Comparison of ENCODE assay signal across 8 mouse cellular contexts in the genomic region with DNA sequence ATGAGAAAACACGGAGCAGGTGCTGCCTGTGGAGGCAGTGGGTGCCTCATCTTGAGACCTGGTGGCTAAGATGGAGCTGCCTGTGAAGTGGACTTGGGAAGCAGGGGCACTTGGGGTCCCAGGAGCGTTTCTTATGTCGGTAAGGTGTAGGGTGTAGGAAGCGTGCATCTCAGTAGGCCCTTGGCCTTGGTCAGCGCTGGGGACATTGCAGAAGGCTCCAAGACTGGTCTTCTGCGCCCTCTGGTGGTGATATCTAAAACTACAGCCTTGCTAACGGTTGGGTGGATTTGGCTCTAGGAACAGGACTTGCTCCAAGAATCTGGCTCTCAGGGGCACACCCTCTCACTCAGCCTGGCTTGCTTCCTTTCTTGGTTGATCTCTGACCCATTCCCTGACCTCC. TPM values are rescaled to one million over a fixed set of nuclear protein-coding genes. Genes with fewer than 3 reads are reported as not detected.
DNase-seq lines count a peak whose midpoint lies in the region; ATAC-seq and TF ChIP-seq lines count a peak whose summit lies in the region.

No protein-coding gene starts in this region.

- peak; percentile 69 for ATAC-seq in forebrain, embryonic 16.5 days
- ATAC-seq in lung, embryonic 15.5 days (ENCODE audit: borderline replicate concordance, extremely low read depth, low FRiP score, low TSS enrichment), result peak; percentile 78

- no peaks in the 10 kb centered on the region for H3K27me3 ChIP-seq in forebrain, embryonic 16.5 days (replicated peaks; ENCODE audit: control insufficient read depth, insufficient read depth, low read length)
- no peaks in the 10 kb centered on the region for H3K27me3 ChIP-seq in lung, embryonic 15.5 days

- no peak overlapping the region for H3K4me3 ChIP-seq in ES-E14 (ENCODE audit: insufficient read depth in 1 of 2, low read depth in 1 of 2, low read length in 2 of 2, poor library complexity in 1 of 2, severe bottlenecking in 1 of 2)
- H3K4me3 ChIP-seq in forebrain, embryonic 16.5 days (replicated peaks; ENCODE audit: low read length), result no peak overlapping the region
- H3K4me3 ChIP-seq in layer of hippocampus, adult 2 months, result peak overlapping the region; percentile 39
- no peak overlapping the region for H3K4me3 ChIP-seq in lung, embryonic 15.5 days
- peak overlapping the region; percentile 15; the same call in 1 of the 2 replicates for H3K4me3 ChIP-seq in olfactory bulb, adult 2 months (ENCODE audit: insufficient read depth, low read depth, low read length)

- H3K36me3 ChIP-seq in ES-E14 (ENCODE audit: control insufficient read depth, insufficient read depth, low read length, poor library complexity, severe bottlenecking), result peaks cover 8% of the 10 kb centered on the region; the same call in 1 of the 2 replicates
- H3K36me3 ChIP-seq in forebrain, embryonic 16.5 days (ENCODE audit: control insufficient read depth, insufficient read depth), result no peaks in the 10 kb centered on the region
- peaks cover 24% of the 10 kb centered on the region for H3K36me3 ChIP-seq in lung, embryonic 15.5 days

- no peaks in the 10 kb centered on the region for H3K9me3 ChIP-seq in ES-E14 (ENCODE audit: control insufficient read depth, insufficient read depth, low read depth, low read length)
- no peaks in the 10 kb centered on the region for H3K9me3 ChIP-seq in forebrain, embryonic 16.5 days (ENCODE audit: control insufficient read depth, low read length)
- no peaks in the 10 kb centered on the region for H3K9me3 ChIP-seq in lung, embryonic 15.5 days

- H3K9ac ChIP-seq in ES-E14 (ENCODE audit: insufficient read depth, low read depth, low read length, poor library complexity, severe bottlenecking), result no peak overlapping the region; the same call in 1 of the 2 replicates
- H3K9ac ChIP-seq in forebrain, embryonic 16.5 days (replicated peaks; ENCODE audit: low read depth, low read length), result no peak overlapping the region
- no peak overlapping the region for H3K9ac ChIP-seq in lung, embryonic 15.5 days

- WGBS in forebrain, embryonic 16.5 days, result 2% methylated on average over 7 of the region's 7 CpGs
- 3% methylated on average over 7 of the region's 7 CpGs for WGBS in lung, embryonic 15.5 days
- 2% methylated on average over 7 of the region's 7 CpGs for WGBS in olfactory bulb, adult 2 months

- peaks cover 0 to 2% of the 10 kb centered on the region in 2 experiments; a peak in 2 of 4 replicates for H3K4me1 ChIP-seq in ES-E14 (ENCODE audit: control insufficient read depth in 2 of 2, insufficient read depth in 2 of 2, low read length in 2 of 2, poor library complexity in 1 of 2)
- H3K4me1 ChIP-seq in forebrain, embryonic 16.5 days (replicated peaks; ENCODE audit: control insufficient read depth, insufficient read depth, low read length), result peaks cover 9% of the 10 kb centered on the region
- peaks cover 22% of the 10 kb centered on the region for H3K4me1 ChIP-seq in lung, embryonic 15.5 days
- H3K4me1 ChIP-seq in olfactory bulb, adult 2 months (ENCODE audit: control insufficient read depth, insufficient read depth, low read length), result peaks cover 5% of the 10 kb centered on the region

- peak; percentile 61 for DNase-seq in ES-E14 (ENCODE audit: low read depth, low spot score)
- DNase-seq in cerebellum, adult 18-20 months, result peak; percentile 86 to 87
- DNase-seq in heart, postnatal 4 days, result peak; percentile 91
- peak; percentile 75 to 89 for DNase-seq in layer of hippocampus, adult 2 months (ENCODE audit: low spot score in 2 of 2)
- peak; percentile 58 to 72 for DNase-seq in thymus, adult 18-20 months

- 0 out of 2 replicates have a peak, but pooled peaks have one; percentile 22 for TF ChIP-seq POLR2A in olfactory bulb, adult 2 months (IDR thresholded peaks at IDR 0.05; ENCODE audit: insufficient read depth, low read depth, low read length)

- peak overlapping the region; percentile 40 for H3K4me2 ChIP-seq in forebrain, embryonic 16.5 days (ENCODE audit: low read length)
- peak overlapping the region; percentile 35 for H3K4me2 ChIP-seq in lung, embryonic 15.5 days

- peak; percentile 97 for TF ChIP-seq CTCF in layer of hippocampus, adult 2 months (conservative IDR thresholded peaks at IDR 0.05)
- peak; percentile 84 for TF ChIP-seq CTCF in olfactory bulb, adult 2 months (IDR thresholded peaks at IDR 0.05; ENCODE audit: insufficient read depth, low read depth, low read length)

- no peak overlapping the region for H3K27ac ChIP-seq in ES-E14 (ENCODE audit: insufficient read depth, low read depth, low read length, poor library complexity, severe bottlenecking)
- H3K27ac ChIP-seq in forebrain, embryonic 16.5 days (ENCODE audit: low read length), result no peak overlapping the region
- peak overlapping the region; percentile 37 for H3K27ac ChIP-seq in layer of hippocampus, adult 2 months
- H3K27ac ChIP-seq in lung, embryonic 15.5 days, result peak overlapping the region; percentile 8; the same call in 1 of the 2 replicates
- H3K27ac ChIP-seq in olfactory bulb, adult 2 months (ENCODE audit: insufficient read depth, low read depth, low read length), result no peak overlapping the region

- in situ Hi-C loops in ES-E14 (cut with MboI; ENCODE audit: low sequenced_read_pairs in 2 of 2, unreplicated experiment in 2 of 2), result loop anchor here (5.0 to 10.0 kb wide), 2 partner anchors 133 to 135 kb away; no protein-coding TSS in a partner anchor

TF ChIP-seq in ES-E14, 5 proteins besides CTCF, POLR2A, EP300 and RAD21:
- TF ChIP-seq ZNF384 (IDR thresholded peaks at IDR 0.05; ENCODE audit: low read depth, low read length) (no peak), ZC3H11A (IDR thresholded peaks at IDR 0.05; ENCODE audit: borderline replicate concordance, low read depth, low read length) (peak; percentile 94; the same call in 1 of the 2 replicates)

RNA-seq across cellular contexts. Expression of a gene that starts 9.7 kb away (rescaled TPM):
- 31.6 and 40.2 TPM in 2 replicates for total RNA-seq in ES-E14 (2012; rRNA removed)
- 22.9 and 29.4 TPM in 2 replicates for polyA plus RNA-seq in forebrain, embryonic 16.5 days (2015; fragmentation: Nextera tagmentation; extraction: Ambion mirVana)
- total RNA-seq in heart, postnatal 4 days (2021), result 100 to 1,000 TPM; 198 to 215 TPM
- total RNA-seq in layer of hippocampus, adult 2 months (2021), result 100 to 1,000 TPM; 124 to 134 TPM
- 32.8 and 34.8 TPM in 2 replicates for polyA plus RNA-seq in lung, embryonic 15.5 days (2015; fragmentation: Nextera tagmentation; extraction: Ambion mirVana)
- polyA plus RNA-seq in olfactory bulb, adult 2 months (2012; ENCODE audit: insufficient read depth, insufficient read length, low replicate concordance, missing spikeins), result not detected in 2 replicates

RNA-seq across cellular contexts. Expression of a gene that starts 25.0 kb away (rescaled TPM):
- total RNA-seq in ES-E14 (2012; rRNA removed), result 60.9 and 67.4 TPM in 2 replicates
- polyA plus RNA-seq in forebrain, embryonic 16.5 days (2015; fragmentation: Nextera tagmentation; extraction: Ambion mirVana), result 24.5 TPM in 2 replicates
- 10 to 100 TPM; 10.2 to 11.0 TPM for total RNA-seq in heart, postnatal 4 days (2021)
- total RNA-seq in layer of hippocampus, adult 2 months (2021), result 10 to 100 TPM; 19.7 to 19.9 TPM
- 19.4 and 19.7 TPM in 2 replicates for polyA plus RNA-seq in lung, embryonic 15.5 days (2015; fragmentation: Nextera tagmentation; extraction: Ambion mirVana)
- not detected in 2 replicates for polyA plus RNA-seq in olfactory bulb, adult 2 months (2012; ENCODE audit: insufficient read depth, insufficient read length, low replicate concordance, missing spikeins)

Comparison
In these comparisons a context has a peak if more than half of its experiments do, and no peak if none do; other contexts are left out.
1. H3K27ac ChIP-seq: peak in layer of hippocampus, adult 2 months (single experiment) and lung, embryonic 15.5 days (single experiment); none in ES-E14 (single experiment), forebrain, embryonic 16.5 days (single experiment) and olfactory bulb, adult 2 months (single experiment).
2. H3K4me3 ChIP-seq: peak in layer of hippocampus, adult 2 months (single experiment) and olfactory bulb, adult 2 months (single experiment); none in ES-E14 (0 of 2), forebrain, embryonic 16.5 days (single experiment) and lung, embryonic 15.5 days (single experiment).
3. Peak in every context shown above with its lines, with median percentiles within 50 percentile points of each other: DNase-seq.